Mouse (Mus musculus) hindbrain, embryonic 13.5 days (tissue): ENCODE measurements around the gene Ankrd13c. TPM values are rescaled to one million over a fixed set of nuclear protein-coding genes. Genes with fewer than 3 reads are reported as not detected.
"Not testable (repeated sequence)": the region's sequence is repeated elsewhere in the genome, so short reads cannot be mapped to it uniquely, and the experiment has no call there.

ENCODE experiments used
- ATAC-seq: fragments of 200-750 bp; cut with Nextera tagmentation; 2 replicates; pipeline ENCODE4 v1.8.0; 2017; ENCODE audit warnings: moderate TSS enrichment; ENCODE audit not compliant: low FRiP score
- H3K27ac ChIP-seq: fragments of 300-500 bp; sonication (generic); 2 replicates; pipeline ENCODE4 v1.5.1; 2015; ENCODE audit warnings: inconsistent platforms, mild to moderate bottlenecking, moderate library complexity
- H3K27me3 ChIP-seq: fragments of 300-500 bp; sonication (generic); 2 replicates; pipeline ENCODE4 v1.6.1; 2015; ENCODE audit warnings: mild to moderate bottlenecking, inconsistent platforms
- H3K36me3 ChIP-seq: fragments of 300-500 bp; sonication (generic); 2 replicates; pipeline ENCODE4 v1.6.1; 2015; ENCODE audit warnings: mild to moderate bottlenecking, inconsistent platforms
- H3K4me1 ChIP-seq: fragments of 300-500 bp; sonication (generic); replicated peaks from 2 replicates; pipeline ENCODE4 v1.6.1; 2015; ENCODE audit warnings: inconsistent platforms
- H3K4me2 ChIP-seq: fragments of 300-500 bp; sonication (generic); 2 replicates; pipeline ENCODE4 v1.6.1; 2015; ENCODE audit warnings: inconsistent platforms, mild to moderate bottlenecking, moderate library complexity
- H3K4me3 ChIP-seq: fragments of 300-500 bp; sonication (generic); 2 replicates; pipeline ENCODE4 v1.5.1; 2015; ENCODE audit warnings: mild to moderate bottlenecking, inconsistent platforms
- H3K9ac ChIP-seq: fragments of 300-500 bp; sonication (generic); 2 replicates; pipeline ENCODE4 v1.6.1; 2015; ENCODE audit warnings: mild to moderate bottlenecking, inconsistent platforms
- H3K9me3 ChIP-seq: fragments of 300-500 bp; sonication (generic); 2 replicates; pipeline ENCODE4 v1.6.1; 2016; ENCODE audit warnings: inconsistent platforms
- WGBS: fragments of 180-500 bp; shearing (Covaris S2); methylation state at CpG from one replicate; pipeline ENCODE4 v1.1.7; 2015; 5-methylcytosine and 5-hydroxymethylcytosine counted together
- polyA plus RNA-seq: library from polyadenylated mRNA; unstranded; fragments of >200 nt; fragmentation: Nextera tagmentation; extraction: Ambion mirVana; gene quantifications from 2 replicates; pipeline ENCODE4 v1.2.1, GENCODE M21; 2015

The Ankrd13c gene
- polyA plus RNA-seq, 1 experiment from 2014 or later, result 22.9 TPM

DNA sequence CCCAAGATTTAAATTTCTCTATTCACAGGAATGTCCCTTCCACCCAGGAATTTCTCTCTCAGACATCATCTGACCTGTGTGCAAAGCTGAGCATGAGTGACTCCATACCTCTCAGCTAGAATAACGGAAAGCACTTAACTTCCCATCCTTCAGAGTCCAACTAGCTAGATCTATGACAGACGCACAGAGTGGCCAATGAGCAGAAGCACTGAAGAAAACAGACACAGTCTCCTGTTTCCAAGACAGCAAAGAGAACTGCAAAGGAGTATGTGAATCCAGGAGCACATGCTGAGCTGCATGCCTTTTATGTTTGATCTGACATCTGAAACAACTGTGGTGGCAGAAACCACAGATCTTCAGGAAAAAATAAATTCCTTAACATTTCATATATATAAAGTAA is 20.3 kb upstream of the Ankrd13c start:
- no peak overlapping the region for H3K27ac ChIP-seq
- WGBS, result 58% methylated on average over 2 of the region's 2 CpGs
- H3K4me3 ChIP-seq, result no peak overlapping the region
- no peaks in the 10 kb centered on the region for H3K36me3 ChIP-seq
- H3K9ac ChIP-seq, result no peak overlapping the region
- H3K9me3 ChIP-seq, result no peaks in the 10 kb centered on the region
- peaks cover 6% of the 10 kb centered on the region for H3K4me1 ChIP-seq
- no peak overlapping the region for H3K4me2 ChIP-seq
- ATAC-seq, result no peak
- no peaks in the 10 kb centered on the region for H3K27me3 ChIP-seq

DNA sequence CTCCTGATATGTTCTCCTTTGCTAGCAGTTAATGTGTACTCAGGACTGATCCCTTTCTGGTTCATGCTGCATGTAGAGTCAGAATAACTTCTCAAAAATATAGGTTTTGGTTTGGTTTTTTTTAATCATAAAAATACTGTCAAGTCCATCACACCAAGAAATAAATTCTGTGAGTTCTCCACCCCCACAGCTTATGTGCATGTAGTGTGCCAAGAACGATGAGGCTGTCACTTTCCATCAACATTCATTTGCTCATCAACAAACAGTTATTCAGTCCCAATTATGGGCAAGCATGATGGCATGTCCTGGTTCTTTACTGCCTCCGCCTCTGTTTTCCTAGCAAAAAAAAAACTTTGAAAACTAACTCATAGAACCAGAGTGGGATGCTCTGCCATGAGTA is 18.3 kb upstream of the Ankrd13c start:
- WGBS, result 90% methylated on average over 2 of the region's 2 CpGs
- H3K27me3 ChIP-seq, result no peaks in the 10 kb centered on the region
- no peak for ATAC-seq

DNA sequence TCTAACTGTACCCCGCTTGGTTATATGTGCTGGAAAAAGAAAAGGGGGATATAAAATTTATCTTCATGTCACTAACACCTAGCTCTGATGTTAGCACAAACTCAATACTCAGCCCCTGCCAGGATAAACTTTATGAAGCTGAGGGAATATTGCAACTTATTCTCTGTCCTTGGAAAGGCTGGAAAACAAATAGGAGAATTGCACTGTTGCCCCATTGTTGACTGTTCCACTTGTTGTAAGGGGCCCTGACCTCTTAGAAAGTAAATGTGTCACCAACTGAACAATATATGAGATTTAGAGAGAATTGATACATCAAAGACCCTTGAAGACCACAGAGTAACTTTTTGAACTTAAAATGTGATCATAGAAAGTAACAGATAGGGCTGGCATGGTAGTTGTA is 17.6 kb upstream of the Ankrd13c start:
- Histone ChIP-seq H3K4me2 (no peak overlapping the region), H3K27ac (no peak overlapping the region), H3K4me1 (peaks cover 4% of the 10 kb centered on the region), H3K9ac (no peak overlapping the region), H3K36me3 (no peaks in the 10 kb centered on the region), H3K9me3 (no peaks in the 10 kb centered on the region), H3K4me3 (no peak overlapping the region), H3K27me3 (no peaks in the 10 kb centered on the region)
- WGBS, result 97% methylated on average over 1 of the region's 1 CpGs
- ATAC-seq, result no peak

More for the DNA sequence above, 18.3 kb upstream of the Ankrd13c start:
- Histone ChIP-seq H3K4me3 (no peak overlapping the region), H3K36me3 (no peaks in the 10 kb centered on the region), H3K27ac (no peak overlapping the region), H3K4me2 (no peak overlapping the region), H3K9me3 (no peaks in the 10 kb centered on the region), H3K9ac (no peak overlapping the region), H3K4me1 (peaks cover 6% of the 10 kb centered on the region)

DNA sequence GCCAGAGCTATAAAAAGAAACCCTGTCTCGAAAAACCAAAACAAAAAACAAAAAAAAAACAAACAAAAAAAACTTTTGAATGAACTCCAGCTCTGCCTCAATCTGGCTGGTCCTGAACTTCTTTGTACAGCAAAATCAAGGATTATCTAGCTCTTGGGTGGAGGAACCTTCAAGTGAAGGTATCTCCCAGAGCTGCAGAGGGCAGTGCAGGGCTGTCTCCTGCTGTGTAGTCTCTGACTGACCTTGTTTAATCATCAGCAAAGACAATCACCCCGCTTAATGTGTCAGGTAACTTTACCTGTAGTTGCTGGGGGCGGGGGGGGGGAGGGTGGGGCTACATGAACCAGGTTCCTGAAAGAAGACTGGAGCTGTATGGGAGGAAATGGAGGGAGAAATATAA is 15.4 kb upstream of the Ankrd13c start:
- no peak overlapping the region for H3K27ac ChIP-seq
- no peak overlapping the region for H3K4me2 ChIP-seq
- no peak overlapping the region for H3K9ac ChIP-seq
- no peaks in the 10 kb centered on the region for H3K4me1 ChIP-seq
- no peak for ATAC-seq
- 61% methylated on average over 3 of the region's 3 CpGs for WGBS
- H3K27me3 ChIP-seq, result no peaks in the 10 kb centered on the region
- no peak overlapping the region for H3K4me3 ChIP-seq
- no peaks in the 10 kb centered on the region for H3K36me3 ChIP-seq
- no peaks in the 10 kb centered on the region for H3K9me3 ChIP-seq

DNA sequence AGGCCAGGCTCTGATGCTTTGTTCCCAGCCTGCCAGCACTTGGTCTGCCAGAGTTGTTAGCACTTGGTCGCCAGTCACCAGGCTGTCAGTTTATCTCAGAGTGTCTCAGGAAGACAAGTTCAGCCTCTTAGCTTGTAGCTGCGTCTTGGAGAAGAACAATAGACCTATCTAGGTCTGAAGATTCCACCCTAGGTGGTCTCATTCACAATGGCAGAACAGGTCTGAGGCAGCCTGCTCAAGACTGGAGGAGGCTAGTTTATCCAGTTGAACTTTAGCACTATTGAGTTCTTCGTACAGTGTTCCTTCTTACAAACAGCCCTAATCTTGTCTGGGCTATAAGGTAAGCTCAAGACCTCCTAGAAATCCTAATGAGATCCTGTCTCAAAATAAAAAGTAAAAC is 15.0 kb upstream of the Ankrd13c start:
- Histone ChIP-seq H3K9me3 (no peaks in the 10 kb centered on the region), H3K4me2 (no peak overlapping the region), H3K4me3 (no peak overlapping the region), H3K9ac (no peak overlapping the region), H3K4me1 (no peaks in the 10 kb centered on the region), H3K27ac (no peak overlapping the region), H3K36me3 (no peaks in the 10 kb centered on the region), H3K27me3 (no peaks in the 10 kb centered on the region)
- 53% methylated on average over 3 of the region's 3 CpGs for WGBS
- ATAC-seq, result no peak

DNA sequence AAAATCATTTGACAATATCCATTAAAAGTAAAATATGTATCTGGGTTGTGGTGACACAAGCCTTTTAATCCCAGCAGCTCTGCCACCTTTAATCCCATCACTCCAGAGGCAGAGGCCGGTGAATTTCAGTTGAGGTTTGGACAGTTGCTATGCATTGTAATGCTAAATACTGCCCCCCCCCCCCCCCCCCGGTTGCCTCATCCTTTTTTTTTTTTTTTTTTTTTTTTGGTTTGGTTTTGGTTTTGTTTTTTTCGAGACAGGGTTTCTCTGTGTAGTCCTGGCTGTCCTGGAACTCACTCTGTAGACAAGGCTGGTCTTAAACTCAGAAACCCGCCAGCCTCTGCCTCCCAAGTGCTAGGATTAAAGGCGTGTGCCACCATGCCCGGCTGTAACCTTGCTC is 13.8 kb upstream of the Ankrd13c start:
- H3K9me3 ChIP-seq, ATAC-seq, H3K9ac ChIP-seq, H3K27me3 ChIP-seq, H3K4me3 ChIP-seq, H3K4me2 ChIP-seq, H3K27ac ChIP-seq, H3K36me3 ChIP-seq, H3K4me1 ChIP-seq: not testable (repeated sequence)
- whole genome bisulfite sequencing, result 65% methylated on average over 5 of the region's 6 CpGs

DNA sequence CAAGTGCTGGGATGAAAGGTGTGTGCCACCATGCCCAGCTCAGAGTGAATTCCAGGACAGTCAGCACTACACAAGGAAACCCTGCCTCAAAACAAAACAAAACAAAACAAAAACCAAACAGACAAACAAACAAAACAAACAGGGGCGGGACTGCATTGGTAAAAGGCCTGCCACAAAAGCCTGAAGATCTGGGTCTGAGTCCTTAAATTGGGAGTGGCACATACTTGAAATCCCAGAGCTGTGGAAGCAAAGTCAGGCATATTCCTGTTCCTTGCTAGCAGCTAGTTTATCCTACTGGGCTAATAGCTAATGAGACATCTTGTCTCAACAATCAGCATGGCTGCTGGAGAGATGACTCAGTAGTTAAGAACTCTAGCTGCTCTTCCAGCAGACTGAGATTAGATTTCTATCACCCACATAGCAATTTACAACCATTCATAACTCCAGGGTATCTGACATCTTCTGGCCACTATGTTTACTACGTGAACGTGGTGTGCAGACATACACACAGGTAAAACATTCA is 12.7 kb upstream of the Ankrd13c start:
- H3K36me3 ChIP-seq, result no peaks in the 10 kb centered on the region
- no peak for ATAC-seq
- H3K27me3 ChIP-seq, result no peaks in the 10 kb centered on the region
- H3K9ac ChIP-seq, result no peak overlapping the region
- H3K4me3 ChIP-seq, result no peak overlapping the region
- 87% methylated on average over 3 of the region's 3 CpGs for WGBS
- H3K27ac ChIP-seq, result no peak overlapping the region
- no peaks in the 10 kb centered on the region for H3K4me1 ChIP-seq
- H3K4me2 ChIP-seq, result no peak overlapping the region
- no peaks in the 10 kb centered on the region for H3K9me3 ChIP-seq

DNA sequence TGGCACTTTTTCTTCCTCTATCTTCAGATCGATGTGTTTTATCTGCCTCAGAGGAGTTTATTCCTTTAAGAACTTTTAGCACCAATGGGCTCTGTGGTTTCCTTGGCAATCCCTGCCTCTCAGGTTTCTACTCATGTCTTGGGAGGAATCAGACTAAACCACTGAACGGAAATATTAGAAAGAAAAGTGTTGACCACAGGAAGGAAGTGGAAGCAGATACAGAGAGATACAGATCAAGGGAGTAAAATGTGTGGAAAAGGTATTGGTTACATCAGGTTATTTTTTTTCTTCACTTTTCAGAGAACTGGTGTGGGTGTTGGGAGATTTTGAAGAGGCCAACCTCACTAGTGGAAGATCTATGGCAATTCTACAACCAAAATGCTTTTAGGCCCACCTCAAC is 8.5 kb upstream of the Ankrd13c start:
- Histone ChIP-seq H3K27me3 (peaks cover 3% of the 10 kb centered on the region), H3K27ac (no peak overlapping the region), H3K4me1 (no peaks in the 10 kb centered on the region), H3K9me3 (no peaks in the 10 kb centered on the region), H3K4me3 (no peak overlapping the region), H3K4me2 (no peak overlapping the region), H3K36me3 (no peaks in the 10 kb centered on the region), H3K9ac (no peak overlapping the region)
- ATAC-seq, result no peak
- WGBS, result 82% methylated on average over 2 of the region's 2 CpGs

DNA sequence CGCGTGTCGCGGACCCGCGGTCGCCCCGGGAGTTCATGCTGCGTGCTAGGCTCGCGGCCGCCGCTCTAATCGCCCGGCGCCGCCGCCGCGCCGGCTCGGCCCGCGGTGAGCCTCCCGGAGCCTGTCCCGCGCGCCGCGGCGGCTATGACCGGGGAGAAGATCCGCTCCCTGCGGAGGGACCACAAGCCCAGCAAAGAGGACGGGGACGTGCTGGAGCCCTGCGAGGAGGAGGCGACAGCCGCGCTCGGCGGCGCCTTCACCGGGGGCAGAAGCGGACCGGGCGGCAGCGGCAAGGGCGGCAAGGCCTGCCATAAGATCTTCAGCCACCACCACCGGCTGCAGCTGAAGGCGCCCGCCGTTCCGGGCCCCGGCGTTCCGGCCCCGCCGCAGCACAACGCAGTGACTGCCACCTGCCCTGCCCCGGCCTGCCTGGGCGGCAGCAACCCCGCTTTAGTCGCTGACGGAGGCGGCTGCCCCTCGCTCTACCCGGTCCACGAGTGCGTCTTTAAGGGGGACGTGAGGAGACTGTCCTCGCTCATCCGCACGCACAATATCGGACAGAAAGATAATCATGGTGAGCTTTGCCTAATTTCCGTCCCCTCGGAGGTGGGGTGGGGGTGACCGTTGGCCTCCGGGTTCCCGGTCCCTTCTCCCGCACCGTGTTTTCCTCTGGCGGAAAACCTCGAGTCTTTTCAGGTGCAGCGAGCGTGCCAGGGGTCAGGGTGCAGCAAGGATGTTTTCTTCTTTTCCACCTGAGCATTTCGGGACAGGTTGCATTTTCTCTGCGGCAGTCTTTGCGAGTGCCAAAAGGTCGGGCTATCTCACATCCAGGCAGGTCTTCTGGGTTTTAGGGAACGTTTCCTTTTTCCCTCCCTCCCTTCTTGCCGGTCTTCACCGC is 593 bp downstream of the Ankrd13c start:
- H3K4me2 ChIP-seq, result peak overlapping the region; percentile 97
- H3K9me3 ChIP-seq, result no peaks in the 10 kb centered on the region
- H3K9ac ChIP-seq, result peak overlapping the region; percentile 99
- peaks cover 38% of the 10 kb centered on the region for H3K4me1 ChIP-seq
- H3K36me3 ChIP-seq, result no peaks in the 10 kb centered on the region
- 0% methylated on average over 85 of the region's 93 CpGs for WGBS
- peak overlapping the region; percentile 99 for H3K27ac ChIP-seq
- peak overlapping the region; percentile 99 for H3K4me3 ChIP-seq
- peak; percentile 82 for ATAC-seq
- peaks cover 4% of the 10 kb centered on the region for H3K27me3 ChIP-seq

DNA sequence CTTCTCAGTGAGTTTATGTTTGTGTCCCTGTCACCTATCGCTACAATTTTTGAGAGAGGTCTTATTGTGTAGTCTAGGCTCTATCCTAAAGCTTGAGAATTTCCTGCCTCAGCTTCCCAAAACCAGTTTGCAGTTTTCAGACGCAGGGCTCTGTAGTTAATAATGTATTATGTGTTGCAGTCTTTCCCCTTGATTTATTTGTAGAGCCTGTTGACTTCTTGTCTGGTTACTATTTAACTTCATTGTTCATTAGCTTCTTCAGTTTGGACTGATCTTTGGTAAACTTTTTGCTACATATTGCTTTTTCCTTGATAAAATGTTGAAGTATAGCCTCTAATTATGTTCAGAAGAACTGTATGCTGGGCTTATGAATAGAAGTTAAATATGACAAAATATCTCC is 5.7 kb downstream of the Ankrd13c start:
- H3K9me3 ChIP-seq, result no peaks in the 10 kb centered on the region
- no peak overlapping the region for H3K4me3 ChIP-seq
- no peaks in the 10 kb centered on the region for H3K36me3 ChIP-seq
- no peak overlapping the region for H3K4me2 ChIP-seq
- no peaks in the 10 kb centered on the region for H3K27me3 ChIP-seq
- 91% methylated on average over 2 of the region's 2 CpGs for WGBS
- H3K9ac ChIP-seq, result no peak overlapping the region
- no peak overlapping the region for H3K27ac ChIP-seq
- H3K4me1 ChIP-seq, result peaks cover 33% of the 10 kb centered on the region
- ATAC-seq, result no peak

DNA sequence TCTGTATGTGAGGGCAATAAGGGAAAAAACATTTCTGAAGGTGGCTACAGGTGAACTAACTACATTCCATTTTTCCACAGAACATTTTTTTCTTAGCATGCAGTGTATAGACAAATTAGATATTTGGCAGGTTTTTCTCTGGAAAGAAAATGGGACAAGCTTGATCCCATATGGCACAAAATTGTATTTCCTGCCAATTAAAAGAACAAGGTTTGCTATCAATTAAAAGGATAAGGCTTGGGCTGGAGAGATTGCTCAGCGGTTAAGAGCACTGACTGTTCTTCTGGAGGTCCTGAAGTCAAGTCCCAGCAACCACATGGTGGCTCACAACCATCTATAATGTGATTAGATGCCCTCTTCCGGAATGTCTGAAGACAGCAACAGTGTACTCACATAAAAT is 8.4 kb downstream of the Ankrd13c start:
- Histone ChIP-seq H3K4me3 (no peak overlapping the region), H3K27ac (no peak overlapping the region), H3K4me2 (no peak overlapping the region), H3K36me3 (no peaks in the 10 kb centered on the region), H3K9me3 (no peaks in the 10 kb centered on the region), H3K4me1 (peaks cover 14% of the 10 kb centered on the region; the same call in 1 of the 2 replicates), H3K27me3 (no peaks in the 10 kb centered on the region), H3K9ac (no peak overlapping the region)
- 88% methylated on average over 2 of the region's 2 CpGs for WGBS
- no peak for ATAC-seq

DNA sequence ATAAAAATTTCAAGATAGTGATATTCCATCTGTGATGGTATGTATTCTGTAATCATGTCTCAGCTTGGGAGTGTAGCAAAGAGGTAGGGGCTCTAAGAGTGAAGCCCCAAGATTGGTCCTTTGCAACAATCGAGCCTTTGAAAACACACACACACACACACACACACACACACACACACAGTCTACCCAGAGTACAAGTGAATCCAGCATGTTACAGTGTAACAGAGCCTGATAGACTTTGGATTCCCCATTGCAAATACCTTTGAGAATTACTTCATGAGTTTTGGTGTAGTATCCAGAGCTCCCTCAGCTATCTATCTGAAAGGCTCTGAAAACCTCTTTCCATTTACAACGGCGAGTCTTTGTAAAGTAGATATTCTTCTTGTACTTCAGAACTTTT is 9.2 kb downstream of the Ankrd13c start:
- H3K4me3 ChIP-seq, result no peak overlapping the region
- H3K36me3 ChIP-seq, result no peaks in the 10 kb centered on the region
- H3K4me1 ChIP-seq, result 0 out of 2 replicates have a peak, but pooled peaks cover 6% of the 10 kb centered on the region
- ATAC-seq, result no peak
- H3K4me2 ChIP-seq, result no peak overlapping the region
- H3K9ac ChIP-seq, result no peak overlapping the region
- H3K9me3 ChIP-seq, result no peaks in the 10 kb centered on the region
- 99% methylated on average over 3 of the region's 3 CpGs for WGBS
- H3K27me3 ChIP-seq, result no peaks in the 10 kb centered on the region
- H3K27ac ChIP-seq, result no peak overlapping the region

DNA sequence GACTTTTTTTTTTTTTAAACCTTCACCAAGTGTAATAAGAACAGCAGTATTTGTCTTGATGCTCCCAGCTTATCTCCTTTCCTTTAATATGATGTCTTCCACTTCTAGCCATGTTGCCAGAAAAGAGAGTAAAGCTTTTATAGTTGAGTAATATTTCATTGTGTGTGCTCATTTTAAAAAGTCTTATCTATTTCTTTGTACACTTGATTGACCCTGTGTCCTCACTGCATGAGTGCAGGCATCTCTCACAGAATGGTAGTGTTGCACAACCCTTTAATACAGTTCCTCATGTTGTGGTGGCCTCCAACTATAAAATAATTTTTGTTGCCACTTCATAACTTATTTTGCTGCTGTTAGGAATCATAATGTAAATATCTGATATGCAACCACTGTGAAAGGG is 10.3 kb downstream of the Ankrd13c start:
- H3K9me3 ChIP-seq, result no peaks in the 10 kb centered on the region
- H3K9ac ChIP-seq, result no peak overlapping the region
- ATAC-seq, result no peak

More for the DNA sequence above, 10.3 kb downstream of the Ankrd13c start:
- Histone ChIP-seq H3K27me3 (no peaks in the 10 kb centered on the region), H3K4me3 (no peak overlapping the region), H3K27ac (no peak overlapping the region), H3K36me3 (peaks cover 2% of the 10 kb centered on the region), H3K4me1 (no peaks in the 10 kb centered on the region), H3K4me2 (no peak overlapping the region)
